Mouse (Mus musculus) MEL-GATA-1-ER (cell line): Measurements from ENCODE around the gene Stxbp5l.
"Not testable (repeated sequence)": the region's sequence is repeated elsewhere in the genome, so short reads cannot be mapped to it uniquely, and the experiment has no call there.

ENCODE experiments used
- DNase-seq: peaks from one replicate; pipeline ENCODE4 v3.0.0-alpha.2; 2012; ENCODE audit warnings: low read depth; ENCODE audit errors: extremely low read depth

The Stxbp5l gene

GRCm38 (mm10) chr16:37384821-37385344 is at the start of gene Stxbp5l:
TSS of gene Stxbp5l (minus strand) at chr16:37384962.
- no peak for DNase-seq

GRCm38 (mm10) chr16:37433418-37434204 is 48.8 kb upstream of the Stxbp5l start:
- no peak for DNase-seq

- no peak for DNase-seq
These were observed 40.7 kb upstream of the Stxbp5l start for GRCm38 (mm10) chr16:37425434-37425833.

GRCm38 (mm10) chr16:37422874-37423273 is 38.1 kb upstream of the Stxbp5l start:
- DNase-seq: no peak

GRCm38 (mm10) chr16:37421851-37422250 is 37.1 kb upstream of the Stxbp5l start:
- no peak for DNase-seq

GRCm38 (mm10) chr16:37420512-37420911 is 35.8 kb upstream of the Stxbp5l start:
- no peak for DNase-seq

- DNase-seq: no peak
These were observed 20.8 kb upstream of the Stxbp5l start for GRCm38 (mm10) chr16:37405536-37405935.

- DNase-seq: no peak
These were observed 20.2 kb upstream of the Stxbp5l start for GRCm38 (mm10) chr16:37404922-37405321.

GRCm38 (mm10) chr16:37389964-37390363 is 5.2 kb upstream of the Stxbp5l start:
- DNase-seq: no peak

GRCm38 (mm10) chr16:37389201-37389905 is 4.6 kb upstream of the Stxbp5l start:
- DNase-seq: no peak

GRCm38 (mm10) chr16:37384369-37384768 is 393 bp downstream of the Stxbp5l start:
- DNase-seq: no peak

GRCm38 (mm10) chr16:37383426-37383825 is 1.3 kb downstream of the Stxbp5l start:
- DNase-seq: no peak

GRCm38 (mm10) chr16:37372716-37373115 is 12.0 kb downstream of the Stxbp5l start:
- DNase-seq: no peak

- no peak for DNase-seq
These were observed 17.3 kb downstream of the Stxbp5l start for GRCm38 (mm10) chr16:37367426-37367825.

- DNase-seq: no peak
These were observed 20.8 kb downstream of the Stxbp5l start for GRCm38 (mm10) chr16:37363958-37364357.

GRCm38 (mm10) chr16:37355621-37356020 is 29.1 kb downstream of the Stxbp5l start:
- DNase-seq: no peak

GRCm38 (mm10) chr16:37347092-37347491 is 37.7 kb downstream of the Stxbp5l start:
- no peak for DNase-seq

- DNase-seq: no peak
These were observed 39.8 kb downstream of the Stxbp5l start for GRCm38 (mm10) chr16:37344960-37345359.

- not testable (repeated sequence) for DNase-seq
These were observed 43.3 kb downstream of the Stxbp5l start for GRCm38 (mm10) chr16:37341446-37341845.

- DNase-seq: no peak
These were observed 46.6 kb downstream of the Stxbp5l start for GRCm38 (mm10) chr16:37338177-37338576.

- no peak for DNase-seq
These were observed 47.2 kb downstream of the Stxbp5l start for GRCm38 (mm10) chr16:37337529-37337928.

GRCm38 (mm10) chr16:37304441-37304840 is 80.3 kb downstream of the Stxbp5l start:
- no peak for DNase-seq
